Mouse (Mus musculus): ENCODE data around the gene Trpm8.

Gene Trpm8

GRCm38 (mm10) chr1:88355681-88356080, 78.2 kb downstream of the Trpm8 start:
- DNase-seq (ENCODE audit: low spot score), result no peak

- no peak for DNase-seq (ENCODE audit: low spot score)
Measured at GRCm38 (mm10) chr1:88356616-88357015, 79.2 kb downstream of the Trpm8 start.

GRCm38 (mm10) chr1:88357458-88358090, 80.1 kb downstream of the Trpm8 start:
- DNase-seq (ENCODE audit: low spot score), result peak; percentile 57

- peak; percentile 11 for DNase-seq (ENCODE audit: low spot score)
Measured at GRCm38 (mm10) chr1:88358102-88358654, 80.7 kb downstream of the Trpm8 start.

- no peak for DNase-seq (ENCODE audit: low spot score)
Measured at GRCm38 (mm10) chr1:88361085-88361484, 83.6 kb downstream of the Trpm8 start.

GRCm38 (mm10) chr1:88366881-88367644, 89.6 kb downstream of the Trpm8 start:
- DNase-seq (ENCODE audit: low spot score), result no peak

- DNase-seq (ENCODE audit: low spot score), result no peak
Measured at GRCm38 (mm10) chr1:88378446-88378845, 101.0 kb downstream of the Trpm8 start.

GRCm38 (mm10) chr1:88391632-88392031, 114.2 kb downstream of the Trpm8 start:
- no peak for DNase-seq (ENCODE audit: low spot score)

GRCm38 (mm10) chr1:88393321-88393720, 115.9 kb downstream of the Trpm8 start:
- DNase-seq (ENCODE audit: low spot score), result no peak

GRCm38 (mm10) chr1:88403378-88403777, 125.9 kb downstream of the Trpm8 start:
- no peak for DNase-seq (ENCODE audit: low spot score)

- no peak for DNase-seq (ENCODE audit: low spot score)
Measured at GRCm38 (mm10) chr1:88406078-88406806, 128.8 kb downstream of the Trpm8 start.

- DNase-seq (ENCODE audit: low spot score), result no peak
Measured at GRCm38 (mm10) chr1:88406807-88407198, 129.3 kb downstream of the Trpm8 start, which contains the start of gene Spp2. Spp2 (plus strand) TSS chr1:88406961.

GRCm38 (mm10) chr1:88408340-88408739, 130.9 kb downstream of the Trpm8 start:
- DNase-seq (ENCODE audit: low spot score), result no peak

- DNase-seq (ENCODE audit: low spot score), result no peak
Measured at GRCm38 (mm10) chr1:88412013-88412412, 134.6 kb downstream of the Trpm8 start.

- no peak for DNase-seq (ENCODE audit: low spot score)
Measured at GRCm38 (mm10) chr1:88418943-88419342, 141.5 kb downstream of the Trpm8 start.

GRCm38 (mm10) chr1:88422045-88422444, 144.6 kb downstream of the Trpm8 start:
- no peak for DNase-seq (ENCODE audit: low spot score)

- DNase-seq (ENCODE audit: low spot score), result no peak
Measured at GRCm38 (mm10) chr1:88422846-88423395, 145.5 kb downstream of the Trpm8 start.

GRCm38 (mm10) chr1:88424602-88425252, 147.3 kb downstream of the Trpm8 start:
- DNase-seq (ENCODE audit: low spot score), result peak; percentile 28

- no peak for DNase-seq (ENCODE audit: low spot score)
Measured at GRCm38 (mm10) chr1:88427987-88428741, 150.7 kb downstream of the Trpm8 start.

- no peak for DNase-seq (ENCODE audit: low spot score)
Measured at GRCm38 (mm10) chr1:88429413-88429812, 152.0 kb downstream of the Trpm8 start.

GRCm38 (mm10) chr1:88431262-88431661, 153.8 kb downstream of the Trpm8 start:
- no peak for DNase-seq (ENCODE audit: low spot score)

Data from testis, postnatal 14 days (tissue).